Mouse (Mus musculus) embryonic facial prominence, embryonic 12.5 days (tissue): Measurements from ENCODE around the gene Frmpd4. TPM values are rescaled to one million over a fixed set of nuclear protein-coding genes. Genes with fewer than 3 reads are reported as not detected.

Experiments used
- ATAC-seq: fragments of 200-750 bp; cut with Nextera tagmentation; 2 replicates; pipeline ENCODE4 v1.8.0; 2017; ENCODE audit not compliant: insufficient number of reproducible peaks, insufficient read depth, low FRiP score, low TSS enrichment
- H3K27ac ChIP-seq: fragments of 300-500 bp; sonication (generic); 2 replicates; pipeline ENCODE4 v1.5.1; 2016; ENCODE audit warnings: mild to moderate bottlenecking
- H3K27me3 ChIP-seq: fragments of 300-500 bp; sonication (generic); 2 replicates; pipeline ENCODE4 v1.6.1; 2016; ENCODE audit warnings: mild to moderate bottlenecking, moderate library complexity
- H3K36me3 ChIP-seq: fragments of 300-500 bp; sonication (generic); 2 replicates; pipeline ENCODE4 v1.6.1; 2016; ENCODE audit warnings: mild to moderate bottlenecking
- H3K4me1 ChIP-seq: fragments of 300-500 bp; sonication (generic); 2 replicates; pipeline ENCODE4 v1.6.1; 2016
- H3K4me2 ChIP-seq: fragments of 300-500 bp; sonication (generic); replicated peaks from 2 replicates; pipeline ENCODE4 v1.6.1; 2016; ENCODE audit warnings: mild to moderate bottlenecking, moderate library complexity
- H3K4me3 ChIP-seq: fragments of 300-500 bp; sonication (generic); 2 replicates; pipeline ENCODE4 v1.5.1; 2016; ENCODE audit warnings: mild to moderate bottlenecking
- H3K9ac ChIP-seq: fragments of 300-500 bp; sonication (generic); 2 replicates; pipeline ENCODE4 v1.6.1; 2016; ENCODE audit warnings: mild to moderate bottlenecking, moderate library complexity
- H3K9me3 ChIP-seq: fragments of 300-500 bp; sonication (generic); 2 replicates; pipeline ENCODE4 v1.6.1; 2016; ENCODE audit warnings: mild to moderate bottlenecking, moderate library complexity
- whole genome bisulfite sequencing: fragments of 180-500 bp; shearing (Covaris S2); methylation state at CpG from one replicate; pipeline ENCODE4 v1.1.7; 2016; 5-methylcytosine and 5-hydroxymethylcytosine counted together
- polyA plus RNA-seq: library from polyadenylated mRNA; unstranded; fragments of >200 nt; fragmentation: Nextera tagmentation; extraction: Ambion mirVana; gene quantifications from 2 replicates; pipeline ENCODE4 v1.2.1, GENCODE M21; 2016

Gene Frmpd4
- polyA plus RNA-seq, 1 experiment from 2014 or later: 0.41 TPM

GRCm38 (mm10) chrX:167523151-167523550 is 1053.9 kb downstream of the Frmpd4 start:
- H3K4me2 ChIP-seq: no peak overlapping the region
- no peaks in the 10 kb centered on the region for H3K36me3 ChIP-seq
- 69% methylated on average over 3 of the region's 3 CpGs for WGBS
- no peak overlapping the region for H3K27ac ChIP-seq
- H3K4me1 ChIP-seq: no peaks in the 10 kb centered on the region
- no peaks in the 10 kb centered on the region for H3K9me3 ChIP-seq
- ATAC-seq: no peak
- H3K9ac ChIP-seq: no peak overlapping the region
- H3K4me3 ChIP-seq: no peak overlapping the region
- 0 out of 2 replicates have a peak, but pooled peaks cover 8% of the 10 kb centered on the region for H3K27me3 ChIP-seq

- Histone ChIP-seq H3K27me3 (0 out of 2 replicates have a peak, but pooled peaks cover 8% of the 10 kb centered on the region), H3K9me3 (no peaks in the 10 kb centered on the region), H3K27ac (no peak overlapping the region), H3K4me3 (no peak overlapping the region), H3K9ac (no peak overlapping the region), H3K36me3 (no peaks in the 10 kb centered on the region), H3K4me1 (no peaks in the 10 kb centered on the region), H3K4me2 (no peak overlapping the region)
- 69% methylated on average over 4 of the region's 4 CpGs for WGBS
- ATAC-seq: no peak
These were observed 1054.5 kb downstream of the Frmpd4 start for GRCm38 (mm10) chrX:167522528-167522927.

- ATAC-seq: no peak
- Histone ChIP-seq H3K4me2 (no peak overlapping the region), H3K36me3 (no peaks in the 10 kb centered on the region), H3K27ac (no peak overlapping the region), H3K27me3 (0 out of 2 replicates have a peak, but pooled peaks cover 8% of the 10 kb centered on the region), H3K4me1 (no peaks in the 10 kb centered on the region), H3K4me3 (no peak overlapping the region), H3K9me3 (no peaks in the 10 kb centered on the region), H3K9ac (no peak overlapping the region)
- WGBS: 89% methylated on average over 2 of the region's 2 CpGs
These were observed 1058.6 kb downstream of the Frmpd4 start for GRCm38 (mm10) chrX:167518440-167518839.

GRCm38 (mm10) chrX:167497780-167498179 is 1079.3 kb downstream of the Frmpd4 start:
- Histone ChIP-seq H3K4me3 (no peak overlapping the region), H3K4me1 (no peaks in the 10 kb centered on the region), H3K27ac (no peak overlapping the region), H3K9ac (no peak overlapping the region), H3K36me3 (no peaks in the 10 kb centered on the region), H3K4me2 (no peak overlapping the region), H3K9me3 (no peaks in the 10 kb centered on the region), H3K27me3 (peaks cover 17% of the 10 kb centered on the region)
- no peak for ATAC-seq
- 42% methylated on average over 11 of the region's 11 CpGs for WGBS

- Histone ChIP-seq H3K27ac (no peak overlapping the region), H3K9ac (no peak overlapping the region), H3K9me3 (no peaks in the 10 kb centered on the region), H3K4me3 (no peak overlapping the region), H3K4me1 (no peaks in the 10 kb centered on the region), H3K36me3 (no peaks in the 10 kb centered on the region), H3K27me3 (peaks cover 17% of the 10 kb centered on the region), H3K4me2 (no peak overlapping the region)
- 79% methylated on average over 1 of the region's 1 CpGs for WGBS
- no peak for ATAC-seq
These were observed 1084.8 kb downstream of the Frmpd4 start for GRCm38 (mm10) chrX:167492265-167492664.

- no peak overlapping the region for H3K9ac ChIP-seq
- no peak overlapping the region for H3K4me3 ChIP-seq
- no peaks in the 10 kb centered on the region for H3K9me3 ChIP-seq
- no peak overlapping the region for H3K27ac ChIP-seq
- 19% methylated on average over 1 of the region's 1 CpGs for WGBS
- no peaks in the 10 kb centered on the region for H3K4me1 ChIP-seq
- no peak for ATAC-seq
- no peaks in the 10 kb centered on the region for H3K36me3 ChIP-seq
- H3K27me3 ChIP-seq: peaks cover 17% of the 10 kb centered on the region
- H3K4me2 ChIP-seq: no peak overlapping the region
These were observed 1085.3 kb downstream of the Frmpd4 start for GRCm38 (mm10) chrX:167491589-167492207.

GRCm38 (mm10) chrX:167483409-167484177 is 1093.4 kb downstream of the Frmpd4 start:
- no peak for ATAC-seq
- WGBS: 83% methylated on average over 4 of the region's 4 CpGs
- Histone ChIP-seq H3K4me1 (no peaks in the 10 kb centered on the region), H3K4me2 (no peak overlapping the region), H3K9me3 (no peaks in the 10 kb centered on the region), H3K27ac (no peak overlapping the region), H3K9ac (no peak overlapping the region), H3K36me3 (no peaks in the 10 kb centered on the region), H3K4me3 (no peak overlapping the region), H3K27me3 (peaks cover 3% of the 10 kb centered on the region; the same call in 1 of the 2 replicates)

- 86% methylated on average over 6 of the region's 6 CpGs for WGBS
- Histone ChIP-seq H3K9ac (no peak overlapping the region), H3K27ac (no peak overlapping the region), H3K27me3 (peaks cover 10% of the 10 kb centered on the region; the same call in 1 of the 2 replicates), H3K9me3 (no peaks in the 10 kb centered on the region), H3K4me3 (no peak overlapping the region), H3K4me1 (no peaks in the 10 kb centered on the region), H3K36me3 (no peaks in the 10 kb centered on the region), H3K4me2 (no peak overlapping the region)
- no peak for ATAC-seq
These were observed 1099.4 kb downstream of the Frmpd4 start for GRCm38 (mm10) chrX:167477636-167478035.

GRCm38 (mm10) chrX:167434883-167435282 is 1142.1 kb downstream of the Frmpd4 start:
- no peak for ATAC-seq
- no peaks in the 10 kb centered on the region for H3K27me3 ChIP-seq
- no peak overlapping the region for H3K4me3 ChIP-seq
- H3K4me2 ChIP-seq: no peak overlapping the region
- H3K36me3 ChIP-seq: no peaks in the 10 kb centered on the region
- H3K27ac ChIP-seq: no peak overlapping the region
- no peak overlapping the region for H3K9ac ChIP-seq
- no peaks in the 10 kb centered on the region for H3K9me3 ChIP-seq
- H3K4me1 ChIP-seq: no peaks in the 10 kb centered on the region

GRCm38 (mm10) chrX:167433950-167434349 is 1143.1 kb downstream of the Frmpd4 start:
- Histone ChIP-seq H3K4me3 (no peak overlapping the region), H3K4me2 (no peak overlapping the region), H3K27me3 (no peaks in the 10 kb centered on the region), H3K36me3 (no peaks in the 10 kb centered on the region), H3K9ac (no peak overlapping the region), H3K27ac (no peak overlapping the region), H3K9me3 (no peaks in the 10 kb centered on the region), H3K4me1 (no peaks in the 10 kb centered on the region)
- no peak for ATAC-seq
- WGBS: 65% methylated on average over 2 of the region's 2 CpGs
